Mouse (Mus musculus): ENCODE measurements around the gene Ptprk.

DNA sequence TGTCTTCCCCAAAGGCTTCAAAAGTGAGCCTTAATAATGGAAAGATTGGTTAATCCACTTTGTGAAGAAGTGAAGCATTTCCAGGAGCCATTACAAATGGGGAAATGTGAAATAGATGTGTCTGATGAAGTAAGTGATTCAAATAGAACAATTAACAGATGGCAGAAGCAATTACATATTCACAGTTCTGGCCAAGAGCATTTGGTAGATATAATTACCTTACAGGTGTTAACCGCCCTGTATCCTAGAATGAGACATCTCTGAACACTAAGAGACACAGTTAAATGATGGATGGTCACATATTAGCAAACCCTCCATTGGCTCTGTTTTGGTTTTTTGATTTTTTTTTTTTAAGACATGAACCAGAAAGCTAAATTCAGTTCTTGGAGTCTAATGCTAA, 361.5 kb downstream of the Ptprk start:
- TF ChIP-seq CTCF (IDR thresholded peaks at IDR 0.05; ENCODE audit: low read depth) (no peak), EP300 (IDR thresholded peaks at IDR 0.05; ENCODE audit: low read depth) (no peak)
